In the genomic region with DNA sequence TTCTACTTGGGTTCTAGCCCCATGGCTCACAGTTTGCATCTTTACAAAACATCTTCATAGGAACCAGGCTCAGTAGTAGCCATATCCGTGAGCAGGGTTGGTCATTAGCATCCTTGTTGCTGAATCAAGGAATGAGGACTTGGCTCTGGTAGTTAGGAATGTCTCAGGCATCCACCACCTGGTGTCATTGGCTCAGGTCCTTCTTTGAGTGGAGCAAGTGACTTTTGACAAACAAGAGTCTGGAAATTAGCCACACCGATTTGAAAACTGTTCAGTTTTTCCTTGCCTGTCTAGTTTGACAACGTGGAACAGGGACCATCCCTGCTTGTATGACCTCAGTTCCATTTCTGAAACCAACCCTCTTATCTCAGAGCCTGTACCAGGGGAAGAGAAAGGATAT, we compare ENCODE assay signal across 21 mouse cellular contexts. TPM values are rescaled to one million over a fixed set of nuclear protein-coding genes. Genes with fewer than 3 reads are reported as not detected.
DNase-seq lines count a peak whose midpoint lies in the region.
"Had no signal": no experiment of that assay in that cellular context is flagged by ENCODE, and none has a peak within 500 bp of the region (broad histone marks: within the 10 kb centered on the region; RNA-seq: fewer than 3 reads in every experiment).

No protein-coding gene starts in this region.

- no peaks in the 10 kb centered on the region for H3K4me1 ChIP-seq in hindbrain, embryonic 10.5 days (replicated peaks)

- 86% methylated on average over 3 of the region's 3 CpGs for WGBS in hindbrain, embryonic 10.5 days

- DNase-seq in cerebellum, adult 18-20 months = peak; percentile 39 to 61
- no peak for DNase-seq in cerebellum, postnatal 4 days (ENCODE audit: low spot score in 2 of 2)
- DNase-seq in lung, adult 18-20 months = peak; percentile 20 to 44
- DNase-seq in lung, postnatal 10 days = no peak
- DNase-seq in brain, adult 2 months (ENCODE audit: low read depth, low spot score) = peak; percentile 52
- peak; percentile 24 to 57 for DNase-seq in cerebellum, postnatal 14 days
- DNase-seq in left cerebral cortex, postnatal 25 days (ENCODE audit: low spot score in 2 of 2) = no peak
- DNase-seq in hindbrain, embryonic 10.5 days (ENCODE audit: low spot score) = no peak
- DNase-seq: adrenal gland, postnatal 25 days; gastrocnemius, postnatal 14 days; heart, postnatal 36 days; kidney, postnatal 14 days; midbrain, embryonic 14.5 days; retina, postnatal 1 day; right cerebral cortex, postnatal 25 days; thymus, postnatal 14 days had no signal

- H3K9me3 ChIP-seq in hindbrain, embryonic 10.5 days = no peaks in the 10 kb centered on the region
- H3K9me3 ChIP-seq: G1E; hindbrain, embryonic 13.5 days; limb, embryonic 13.5 days had no signal

- H3K27me3 ChIP-seq in hindbrain, embryonic 10.5 days (ENCODE audit: insufficient read depth, poor library complexity, severe bottlenecking) = no peaks in the 10 kb centered on the region
- H3K27me3 ChIP-seq: hindbrain, embryonic 13.5 days; limb, embryonic 13.5 days; Patski had no signal

- intact Hi-C loops in left cerebral cortex, postnatal 25 days (cut with DNase I) = no loop called here

- peaks cover 17% of the 10 kb centered on the region for H3K36me3 ChIP-seq in hindbrain, embryonic 10.5 days

- H3K27ac ChIP-seq in hindbrain, embryonic 10.5 days = no peak overlapping the region
- H3K27ac ChIP-seq: hindbrain, embryonic 13.5 days; left cerebral cortex, adult 2 months; limb, embryonic 13.5 days had no signal

- H3K4me3 ChIP-seq in hindbrain, embryonic 10.5 days = no peak overlapping the region
- H3K4me3 ChIP-seq: hindbrain, embryonic 13.5 days; left cerebral cortex, adult 2 months; limb, embryonic 13.5 days had no signal

RNA-seq across cellular contexts. Expression of gene Chsy1, which starts 41.1 kb away (rescaled TPM):
- 10 to 100 TPM; 17.0 to 18.4 TPM for total RNA-seq in left cerebral cortex, postnatal 25 days (2021)
- polyA plus RNA-seq in hindbrain, embryonic 10.5 days (2016; fragmentation: Nextera tagmentation; extraction: Ambion mirVana) = 9.6 and 11.2 TPM in 2 replicates

Comparison
In these comparisons a context has a peak if more than half of its experiments do, and no peak if none do; other contexts are left out.
1. DNase-seq: peak in cerebellum, adult 18-20 months (2 of 2), lung, adult 18-20 months (2 of 2), brain, adult 2 months (single experiment) and cerebellum, postnatal 14 days (2 of 2); none in cerebellum, postnatal 4 days (0 of 2), lung, postnatal 10 days (single experiment), left cerebral cortex, postnatal 25 days (0 of 2) and hindbrain, embryonic 10.5 days (single experiment).